Mouse (Mus musculus) embryonic facial prominence, embryonic 15.5 days (tissue): ENCODE results near the gene Fam98c. TPM values are rescaled to one million over a fixed set of nuclear protein-coding genes. Genes with fewer than 3 reads are reported as not detected.

Experiments
- ATAC-seq: fragments of 200-750 bp; cut with Nextera tagmentation; 2 replicates; pipeline ENCODE4 v1.8.0; 2017; ENCODE audit warnings: low read depth, moderate TSS enrichment; ENCODE audit not compliant: insufficient number of reproducible peaks, low FRiP score, low TSS enrichment
- H3K27ac ChIP-seq: fragments of 300-500 bp; sonication (generic); replicated peaks from 2 replicates; pipeline ENCODE4 v1.5.1; 2015; ENCODE audit warnings: mild to moderate bottlenecking, inconsistent platforms
- H3K27me3 ChIP-seq: fragments of 300-500 bp; sonication (generic); 2 replicates; pipeline ENCODE4 v1.6.1; 2015; ENCODE audit warnings: inconsistent platforms
- H3K36me3 ChIP-seq: fragments of 300-500 bp; sonication (generic); 2 replicates; pipeline ENCODE4 v1.6.1; 2015; ENCODE audit warnings: mild to moderate bottlenecking, inconsistent platforms
- H3K4me1 ChIP-seq: fragments of 300-500 bp; sonication (generic); 2 replicates; pipeline ENCODE4 v1.6.1; 2015; ENCODE audit warnings: inconsistent platforms
- H3K4me2 ChIP-seq: fragments of 300-500 bp; sonication (generic); replicated peaks from 2 replicates; pipeline ENCODE4 v1.6.1; 2015; ENCODE audit warnings: mild to moderate bottlenecking, inconsistent platforms
- H3K4me3 ChIP-seq: fragments of 300-500 bp; sonication (generic); replicated peaks from 2 replicates; pipeline ENCODE4 v1.5.1; 2015; ENCODE audit warnings: mild to moderate bottlenecking, inconsistent platforms
- H3K9ac ChIP-seq: fragments of 300-500 bp; sonication (generic); 2 replicates; pipeline ENCODE4 v1.6.1; 2015; ENCODE audit warnings: inconsistent platforms
- H3K9me3 ChIP-seq: fragments of 300-500 bp; sonication (generic); replicated peaks from 2 replicates; pipeline ENCODE4 v1.6.1; 2016; ENCODE audit warnings: inconsistent platforms
- WGBS: fragments of 180-500 bp; shearing (Covaris S2); methylation state at CpG from one replicate; pipeline ENCODE4 v1.1.7; 2015; 5-methylcytosine and 5-hydroxymethylcytosine counted together
- polyA plus RNA-seq: library from polyadenylated mRNA; unstranded; fragments of >200 nt; fragmentation: Nextera tagmentation; extraction: Ambion mirVana; gene quantifications from 2 replicates; pipeline ENCODE4 v1.2.1, GENCODE M21; 2015

The Fam98c gene
- polyA plus RNA-seq, 1 experiment from 2014 or later: 24.6 TPM

GRCm38 (mm10) chr7:29170755-29171561 lies 14.9 kb upstream of the Fam98c start:
- Histone ChIP-seq H3K9me3 (no peaks in the 10 kb centered on the region), H3K36me3 (peaks cover 29% of the 10 kb centered on the region), H3K4me2 (peak overlapping the region; percentile 88), H3K9ac (peak overlapping the region; percentile 4; the same call in 1 of the 2 replicates), H3K27me3 (peaks cover 38% of the 10 kb centered on the region), H3K4me1 (peaks cover 44% of the 10 kb centered on the region), H3K4me3 (peak overlapping the region; percentile 65), H3K27ac (no peak overlapping the region)
- ATAC-seq: no peak
- WGBS: under 1% methylated on average over 43 of the region's 43 CpGs

GRCm38 (mm10) chr7:29170066-29170754 lies 14.2 kb upstream of the Fam98c start, which contains the start of the genes Ggn and Spred3:
Gene Ggn, plus strand, starts transcription at chr7:29170210.
Gene Spred3, minus strand, starts transcription at chr7:29170411.
- Histone ChIP-seq H3K9ac (peak within 1 kb of the TSS; percentile 57), H3K4me2 (peak within 1 kb of the TSS; percentile 88), H3K4me1 (peaks cover 44% of the 10 kb centered on the region), H3K4me3 (peak within 1 kb of the TSS; percentile 65), H3K27me3 (peaks cover 38% of the 10 kb centered on the region), H3K27ac (peak within 1 kb of the TSS; percentile 82), H3K9me3 (no peaks in the 10 kb centered on the region), H3K36me3 (peaks cover 21% of the 10 kb centered on the region)
- under 1% methylated on average over 30 of the region's 30 CpGs for WGBS
- ATAC-seq: peak; percentile 56

GRCm38 (mm10) chr7:29169231-29170065 lies 13.4 kb upstream of the Fam98c start:
- Histone ChIP-seq H3K4me2 (peak overlapping the region; percentile 88), H3K27ac (peak overlapping the region; percentile 82), H3K4me1 (peaks cover 44% of the 10 kb centered on the region), H3K27me3 (peaks cover 33% of the 10 kb centered on the region), H3K9me3 (no peaks in the 10 kb centered on the region), H3K36me3 (peaks cover 13% of the 10 kb centered on the region), H3K4me3 (peak overlapping the region; percentile 65), H3K9ac (peak overlapping the region; percentile 57)
- WGBS: 0% methylated on average over 30 of the region's 39 CpGs
- ATAC-seq: peak; percentile 85

GRCm38 (mm10) chr7:29168791-29169230 lies 12.8 kb upstream of the Fam98c start:
- H3K27me3 ChIP-seq: peaks cover 28% of the 10 kb centered on the region
- peak overlapping the region; percentile 65 for H3K4me3 ChIP-seq
- H3K4me2 ChIP-seq: peak overlapping the region; percentile 88
- no peaks in the 10 kb centered on the region for H3K9me3 ChIP-seq
- peaks cover 7% of the 10 kb centered on the region for H3K36me3 ChIP-seq
- no peak overlapping the region for H3K27ac ChIP-seq
- WGBS: 0% methylated on average over 14 of the region's 14 CpGs
- H3K4me1 ChIP-seq: peaks cover 44% of the 10 kb centered on the region
- peak overlapping the region; percentile 57 for H3K9ac ChIP-seq
- no peak for ATAC-seq

- H3K27ac ChIP-seq: no peak overlapping the region
- 6% methylated on average over 10 of the region's 10 CpGs for WGBS
- no peak for ATAC-seq
- H3K27me3 ChIP-seq: peaks cover 22% of the 10 kb centered on the region
- 0 out of 2 replicates have a peak, but pooled peaks cover 1% of the 10 kb centered on the region for H3K36me3 ChIP-seq
- no peaks in the 10 kb centered on the region for H3K9me3 ChIP-seq
- peak overlapping the region; percentile 65 for H3K4me3 ChIP-seq
- H3K9ac ChIP-seq: no peak overlapping the region
- H3K4me1 ChIP-seq: peaks cover 44% of the 10 kb centered on the region
- peak overlapping the region; percentile 88 for H3K4me2 ChIP-seq
Measured at GRCm38 (mm10) chr7:29168121-29168695, 12.2 kb upstream of the Fam98c start.

- no peak overlapping the region for H3K4me3 ChIP-seq
- H3K27me3 ChIP-seq: peaks cover 16% of the 10 kb centered on the region
- H3K9ac ChIP-seq: no peak overlapping the region
- 21% methylated on average over 18 of the region's 19 CpGs for WGBS
- H3K27ac ChIP-seq: no peak overlapping the region
- no peak overlapping the region for H3K4me2 ChIP-seq
- no peaks in the 10 kb centered on the region for H3K9me3 ChIP-seq
- no peak for ATAC-seq
- peaks cover 48% of the 10 kb centered on the region for H3K4me1 ChIP-seq
- no peaks in the 10 kb centered on the region for H3K36me3 ChIP-seq
Measured at GRCm38 (mm10) chr7:29167656-29168055, 11.6 kb upstream of the Fam98c start.

GRCm38 (mm10) chr7:29162750-29163525 lies 6.9 kb upstream of the Fam98c start:
- H3K4me1 ChIP-seq: peaks cover 8% of the 10 kb centered on the region; the same call in 1 of the 2 replicates
- WGBS: 17% methylated on average over 9 of the region's 9 CpGs
- H3K9me3 ChIP-seq: no peaks in the 10 kb centered on the region
- peaks cover 15% of the 10 kb centered on the region for H3K27me3 ChIP-seq
- 0 out of 2 replicates have a peak, but pooled peaks cover 2% of the 10 kb centered on the region for H3K36me3 ChIP-seq
- no peak overlapping the region for H3K4me2 ChIP-seq
- ATAC-seq: peak; percentile 44; the same call in 1 of the 2 replicates
- no peak overlapping the region for H3K9ac ChIP-seq
- H3K27ac ChIP-seq: no peak overlapping the region
- no peak overlapping the region for H3K4me3 ChIP-seq

GRCm38 (mm10) chr7:29162294-29162693 lies 6.3 kb upstream of the Fam98c start:
- Histone ChIP-seq H3K4me2 (no peak overlapping the region), H3K9ac (no peak overlapping the region), H3K4me3 (no peak overlapping the region), H3K27me3 (peaks cover 15% of the 10 kb centered on the region), H3K27ac (no peak overlapping the region), H3K4me1 (peaks cover 4% of the 10 kb centered on the region; the same call in 1 of the 2 replicates), H3K9me3 (no peaks in the 10 kb centered on the region), H3K36me3 (0 out of 2 replicates have a peak, but pooled peaks cover 2% of the 10 kb centered on the region)
- ATAC-seq: no peak
- WGBS: 77% methylated on average over 5 of the region's 5 CpGs

- peaks cover 14% of the 10 kb centered on the region for H3K4me1 ChIP-seq
- no peak overlapping the region for H3K4me3 ChIP-seq
- no peak overlapping the region for H3K27ac ChIP-seq
- 0 out of 2 replicates have a peak, but pooled peaks cover 8% of the 10 kb centered on the region for H3K36me3 ChIP-seq
- no peak overlapping the region for H3K9ac ChIP-seq
- ATAC-seq: no peak
- H3K27me3 ChIP-seq: peaks cover 15% of the 10 kb centered on the region
- H3K9me3 ChIP-seq: no peaks in the 10 kb centered on the region
- no peak overlapping the region for H3K4me2 ChIP-seq
- 2% methylated on average over 5 of the region's 5 CpGs for WGBS
Measured at GRCm38 (mm10) chr7:29158264-29158663, 2.2 kb upstream of the Fam98c start.
